Mouse (Mus musculus) limb, embryonic 11.5 days (tissue): ENCODE data around the gene AI481877. TPM values are rescaled to one million over a fixed set of nuclear protein-coding genes. Genes with fewer than 3 reads are reported as not detected.

ENCODE experiments used
- ATAC-seq: fragments of 200-750 bp; cut with Nextera tagmentation; 2 replicates; pipeline ENCODE4 v1.8.0; 2017; ENCODE audit warnings: low read depth; ENCODE audit not compliant: insufficient number of reproducible peaks, low FRiP score, low TSS enrichment
- DNase-seq: peaks from one replicate; pipeline ENCODE4 v3.0.0-alpha.2; 2015; ENCODE audit warnings: low spot score
- H3K27ac ChIP-seq: fragments of 300-500 bp; sonication (generic); replicated peaks from 2 replicates; pipeline ENCODE4 v1.5.1; 2014; ENCODE audit warnings: low read depth, mild to moderate bottlenecking, low read length
- H3K27me3 ChIP-seq: fragments of 300-500 bp; sonication (generic); 2 replicates; pipeline ENCODE4 v1.6.1; 2014; ENCODE audit warnings: mild to moderate bottlenecking, low read length, mixed read lengths; ENCODE audit not compliant: control insufficient read depth, insufficient read depth
- H3K36me3 ChIP-seq: fragments of 300-500 bp; sonication (generic); 2 replicates; pipeline ENCODE4 v1.6.1; 2014; ENCODE audit warnings: mild to moderate bottlenecking, low read length, moderate library complexity, mixed read lengths; ENCODE audit not compliant: control insufficient read depth, insufficient read depth
- H3K4me1 ChIP-seq: fragments of 300-500 bp; sonication (generic); 2 replicates; pipeline ENCODE4 v1.6.1; 2014; ENCODE audit warnings: low read length, mixed read lengths; ENCODE audit not compliant: control insufficient read depth, insufficient read depth
- H3K4me2 ChIP-seq: fragments of 300-500 bp; sonication (generic); 2 replicates; pipeline ENCODE4 v1.6.1; 2014; ENCODE audit warnings: low read depth, mild to moderate bottlenecking, moderate library complexity; ENCODE audit not compliant: severe bottlenecking
- H3K4me3 ChIP-seq: fragments of 300-500 bp; sonication (generic); 2 replicates; pipeline ENCODE4 v1.5.1; 2014; ENCODE audit warnings: low read depth, low read length
- H3K9ac ChIP-seq: fragments of 300-500 bp; sonication (generic); 2 replicates; pipeline ENCODE4 v1.6.1; 2014; ENCODE audit warnings: mild to moderate bottlenecking, low read length
- H3K9me3 ChIP-seq: fragments of 300-500 bp; sonication (generic); 2 replicates; pipeline ENCODE4 v1.6.1; 2016; ENCODE audit warnings: low read length; ENCODE audit not compliant: control insufficient read depth
- WGBS: fragments of 180-500 bp; shearing (Covaris S2); extraction: QIAGEN DNeasy Blood & Tissue Kit; methylation state at CpG from one replicate; pipeline ENCODE4 v1.1.7; 2014; 5-methylcytosine and 5-hydroxymethylcytosine counted together
- polyA plus RNA-seq: library from polyadenylated mRNA; unstranded; fragments of >200 nt; fragmentation: Nextera tagmentation; extraction: Ambion mirVana; gene quantifications from 2 replicates; pipeline ENCODE4 v1.2.1, GENCODE M21; 2014

Gene AI481877
- polyA plus RNA-seq, 1 experiment from 2014 or later: not detected

- WGBS: 72% methylated on average over 2 of the region's 2 CpGs
These were observed 34.6 kb upstream of the AI481877 start for GRCm38 (mm10) chr4:59173181-59173922.

GRCm38 (mm10) chr4:59172616-59173015 lies 33.8 kb upstream of the AI481877 start:
- H3K36me3 ChIP-seq: no peaks in the 10 kb centered on the region
- no peak overlapping the region for H3K4me2 ChIP-seq
- no peak overlapping the region for H3K9ac ChIP-seq
- no peaks in the 10 kb centered on the region for H3K27me3 ChIP-seq
- H3K4me3 ChIP-seq: no peak overlapping the region
- H3K9me3 ChIP-seq: no peaks in the 10 kb centered on the region
- no peak overlapping the region for H3K27ac ChIP-seq
- no peaks in the 10 kb centered on the region for H3K4me1 ChIP-seq
- DNase-seq: no peak
- ATAC-seq: no peak
- WGBS: 73% methylated on average over 2 of the region's 2 CpGs

More at GRCm38 (mm10) chr4:59173181-59173922, 34.6 kb upstream of the AI481877 start:
- no peaks in the 10 kb centered on the region for H3K27me3 ChIP-seq
- H3K4me3 ChIP-seq: no peak overlapping the region
- ATAC-seq: no peak
- H3K4me1 ChIP-seq: no peaks in the 10 kb centered on the region
- no peak for DNase-seq
- H3K36me3 ChIP-seq: no peaks in the 10 kb centered on the region
- no peak overlapping the region for H3K27ac ChIP-seq
- H3K9me3 ChIP-seq: no peaks in the 10 kb centered on the region
- no peak overlapping the region for H3K4me2 ChIP-seq
- no peak overlapping the region for H3K9ac ChIP-seq

- no peak for ATAC-seq
- no peak overlapping the region for H3K4me3 ChIP-seq
- no peak for DNase-seq
- H3K27ac ChIP-seq: no peak overlapping the region
- H3K9me3 ChIP-seq: no peaks in the 10 kb centered on the region
- H3K9ac ChIP-seq: no peak overlapping the region
- H3K27me3 ChIP-seq: no peaks in the 10 kb centered on the region
- 86% methylated on average over 5 of the region's 5 CpGs for WGBS
- H3K36me3 ChIP-seq: no peaks in the 10 kb centered on the region
- H3K4me2 ChIP-seq: no peak overlapping the region
- H3K4me1 ChIP-seq: no peaks in the 10 kb centered on the region
These were observed 31.2 kb upstream of the AI481877 start for GRCm38 (mm10) chr4:59169981-59170380.

GRCm38 (mm10) chr4:59167251-59167847 lies 28.6 kb upstream of the AI481877 start:
- H3K27ac ChIP-seq: no peak overlapping the region
- H3K9ac ChIP-seq: no peak overlapping the region
- H3K4me2 ChIP-seq: no peak overlapping the region
- H3K4me3 ChIP-seq: no peak overlapping the region
- DNase-seq (no peak), ATAC-seq (no peak)
- H3K27me3 ChIP-seq: no peaks in the 10 kb centered on the region
- H3K9me3 ChIP-seq: no peaks in the 10 kb centered on the region
- 93% methylated on average over 2 of the region's 2 CpGs for WGBS
- no peaks in the 10 kb centered on the region for H3K36me3 ChIP-seq
- no peaks in the 10 kb centered on the region for H3K4me1 ChIP-seq

GRCm38 (mm10) chr4:59164034-59164433 lies 25.3 kb upstream of the AI481877 start:
- Histone ChIP-seq H3K27ac (no peak overlapping the region), H3K9me3 (no peaks in the 10 kb centered on the region), H3K4me3 (no peak overlapping the region), H3K9ac (no peak overlapping the region), H3K4me2 (no peak overlapping the region), H3K4me1 (no peaks in the 10 kb centered on the region), H3K27me3 (no peaks in the 10 kb centered on the region), H3K36me3 (no peaks in the 10 kb centered on the region)
- WGBS: 71% methylated on average over 2 of the region's 2 CpGs
- ATAC-seq (no peak), DNase-seq (no peak)

GRCm38 (mm10) chr4:59160959-59161670 lies 22.3 kb upstream of the AI481877 start:
- H3K36me3 ChIP-seq: no peaks in the 10 kb centered on the region
- no peak overlapping the region for H3K4me3 ChIP-seq
- no peak overlapping the region for H3K4me2 ChIP-seq
- no peak overlapping the region for H3K9ac ChIP-seq
- DNase-seq (no peak), ATAC-seq (no peak)
- H3K4me1 ChIP-seq: no peaks in the 10 kb centered on the region
- no peaks in the 10 kb centered on the region for H3K27me3 ChIP-seq
- 68% methylated on average over 8 of the region's 8 CpGs for WGBS
- H3K27ac ChIP-seq: no peak overlapping the region
- H3K9me3 ChIP-seq: no peaks in the 10 kb centered on the region

- DNase-seq (no peak), ATAC-seq (no peak)
- H3K4me2 ChIP-seq: no peak overlapping the region
- H3K36me3 ChIP-seq: no peaks in the 10 kb centered on the region
- WGBS: 96% methylated on average over 5 of the region's 5 CpGs
- H3K27ac ChIP-seq: no peak overlapping the region
- no peaks in the 10 kb centered on the region for H3K27me3 ChIP-seq
- H3K9me3 ChIP-seq: no peaks in the 10 kb centered on the region
- no peaks in the 10 kb centered on the region for H3K4me1 ChIP-seq
- no peak overlapping the region for H3K9ac ChIP-seq
- H3K4me3 ChIP-seq: no peak overlapping the region
These were observed 21.5 kb upstream of the AI481877 start for GRCm38 (mm10) chr4:59160289-59160688.

GRCm38 (mm10) chr4:59157654-59158053 lies 18.9 kb upstream of the AI481877 start:
- H3K4me3 ChIP-seq: no peak overlapping the region
- WGBS: 78% methylated on average over 2 of the region's 2 CpGs

More at GRCm38 (mm10) chr4:59157654-59158053, 18.9 kb upstream of the AI481877 start:
- Histone ChIP-seq H3K27ac (no peak overlapping the region), H3K4me2 (no peak overlapping the region), H3K4me1 (no peaks in the 10 kb centered on the region), H3K9ac (no peak overlapping the region), H3K27me3 (no peaks in the 10 kb centered on the region), H3K9me3 (no peaks in the 10 kb centered on the region), H3K36me3 (no peaks in the 10 kb centered on the region)
- DNase-seq (no peak), ATAC-seq (no peak)
